Mouse (Mus musculus) adrenal gland, adult 2 months (tissue): ENCODE results near the gene Ociad1. TPM values are rescaled to one million over a fixed set of nuclear protein-coding genes. Genes with fewer than 3 reads are reported as not detected.

Experiments used
- DNase-seq: peaks from one replicate; pipeline ENCODE4 v3.0.0; 2021
- polyA plus RNA-seq: library from polyadenylated mRNA; depleted of rRNA; stranded (reverse); fragments of >200 nt; gene quantifications from 2 replicates; pipeline ENCODE4 v1.2.3, GENCODE M21; 2012; rRNA removed
- total RNA-seq, 2 experiments: library from RNA; stranded (reverse); gene quantifications; 2 replicates each; pipeline ENCODE4 v1.2.3; 2021

Ociad1 gene
- total and polyA plus RNA-seq, 3 experiments: 114 to 275 (median 238) TPM

DNA sequence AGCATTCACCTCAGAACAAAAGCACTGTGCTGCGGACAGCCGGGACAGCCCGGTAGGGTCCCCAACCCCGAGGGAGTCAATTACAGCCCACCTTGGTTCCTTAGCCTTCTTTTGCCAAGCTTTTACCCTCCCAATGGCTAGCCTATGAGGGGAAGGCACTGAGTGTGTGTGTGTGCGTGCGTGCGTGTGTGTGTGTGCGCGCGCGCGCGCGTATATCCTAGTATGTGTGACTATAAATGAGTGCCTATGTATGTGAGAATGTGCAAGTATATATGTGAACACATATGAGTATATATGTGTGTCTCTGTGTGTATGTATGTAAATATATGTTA is 46.2 kb downstream of the Ociad1 start:
- no peak for DNase-seq

DNA sequence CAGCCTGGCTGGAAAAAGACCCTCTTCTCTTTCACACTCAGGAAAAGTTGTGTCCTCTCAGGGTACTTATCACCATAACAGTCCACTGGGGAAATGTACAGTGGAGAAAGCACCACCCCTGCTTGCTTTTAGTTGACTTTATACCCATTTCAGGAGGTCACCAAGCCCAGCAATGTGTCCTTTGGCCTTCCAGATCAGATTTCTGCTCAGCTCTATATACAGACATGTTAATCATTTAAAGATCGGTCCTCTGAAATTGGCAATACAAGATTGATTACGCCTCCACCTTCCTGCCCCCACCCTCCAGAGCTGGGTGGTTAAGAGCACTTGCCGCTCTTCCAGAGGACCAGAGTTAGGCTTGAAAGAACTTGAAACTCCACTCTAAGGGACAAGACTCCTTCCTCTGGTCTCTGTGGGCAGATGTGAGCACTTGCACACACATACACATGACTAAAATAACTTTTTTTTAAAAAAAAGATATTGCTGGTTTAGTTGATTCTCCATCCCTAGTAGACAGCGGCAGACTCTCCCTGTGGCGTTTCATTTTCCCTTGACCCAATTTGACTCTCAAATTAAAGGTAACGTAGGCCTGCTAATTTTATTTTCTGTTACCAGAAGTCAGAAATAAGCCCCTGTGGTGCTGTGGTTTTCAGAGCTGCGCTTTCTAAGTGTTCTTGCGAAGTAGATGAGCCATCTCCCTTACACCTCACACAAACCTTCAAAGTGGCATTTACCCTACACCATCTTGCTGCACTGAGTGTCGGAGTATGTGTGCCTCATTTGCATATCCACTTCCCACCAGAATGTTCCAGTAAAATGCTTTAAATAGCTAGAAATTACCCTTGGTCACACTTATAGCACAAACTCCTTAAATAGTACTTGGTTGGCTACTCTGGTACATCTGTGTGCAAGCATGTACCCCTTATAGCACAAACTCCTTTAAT is 47.5 kb downstream of the Ociad1 start:
- no peak for DNase-seq

DNA sequence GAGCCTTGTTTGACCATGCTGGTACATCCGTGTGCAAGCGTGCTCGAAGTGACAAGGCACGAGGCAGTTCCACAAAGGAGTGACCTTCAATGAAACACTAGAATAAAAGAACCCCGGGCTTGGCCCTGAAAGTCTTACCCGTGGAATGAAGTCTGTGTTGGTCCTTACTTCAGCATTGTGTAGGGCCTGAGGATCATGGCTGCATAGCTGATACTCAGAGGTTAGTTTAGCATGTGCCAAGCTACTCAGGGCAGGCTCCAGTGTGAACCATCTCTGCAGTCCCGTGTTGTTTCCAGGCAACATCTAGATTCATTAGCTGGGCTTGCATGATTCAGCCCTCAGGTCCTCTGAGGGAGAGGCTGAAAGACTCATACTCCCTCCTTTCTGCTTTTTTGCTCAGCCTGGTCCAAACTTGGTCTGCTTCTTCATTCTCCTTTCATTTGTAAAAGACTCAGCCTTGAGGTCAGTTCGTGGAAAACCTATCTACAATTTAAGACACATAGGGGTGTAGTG is 48.2 kb downstream of the Ociad1 start, which contains the start of gene Ociad2:
Ociad2 (minus strand) TSS at position 306 of the 513 bp plus-strand sequence.
- peak; percentile 46 for DNase-seq

DNA sequence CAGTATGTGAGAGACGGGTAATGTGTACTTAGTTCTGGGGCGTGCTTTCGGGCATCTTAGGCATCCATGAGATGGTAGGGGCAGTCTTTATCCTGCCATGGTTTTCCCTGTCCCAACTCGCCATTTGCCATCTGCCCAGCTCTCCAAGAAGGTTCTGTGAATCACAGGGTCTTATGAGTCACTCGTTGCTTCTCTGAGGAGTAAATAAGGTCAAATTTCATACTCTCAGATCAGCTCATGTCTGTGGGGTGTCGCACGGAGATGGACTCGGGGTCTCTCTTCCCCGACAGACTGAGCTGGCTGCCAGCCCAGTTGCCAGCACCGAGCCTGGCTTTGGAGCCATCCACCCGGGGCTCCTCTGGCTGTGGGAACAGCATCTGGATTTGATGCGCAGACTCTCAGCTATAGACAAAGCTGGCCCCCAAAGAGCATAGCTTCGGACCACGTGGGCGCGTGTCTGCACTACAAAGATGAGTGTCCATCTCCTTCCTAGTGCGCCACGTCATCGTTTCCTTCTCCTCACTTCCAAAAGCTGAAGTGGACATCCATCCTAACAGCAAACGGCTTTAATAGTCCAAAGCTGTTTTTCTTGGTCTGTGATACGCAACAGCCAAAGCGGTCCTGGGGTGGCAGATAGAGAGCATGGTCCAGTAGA is 50.2 kb downstream of the Ociad1 start:
- peak; percentile 44 for DNase-seq

DNA sequence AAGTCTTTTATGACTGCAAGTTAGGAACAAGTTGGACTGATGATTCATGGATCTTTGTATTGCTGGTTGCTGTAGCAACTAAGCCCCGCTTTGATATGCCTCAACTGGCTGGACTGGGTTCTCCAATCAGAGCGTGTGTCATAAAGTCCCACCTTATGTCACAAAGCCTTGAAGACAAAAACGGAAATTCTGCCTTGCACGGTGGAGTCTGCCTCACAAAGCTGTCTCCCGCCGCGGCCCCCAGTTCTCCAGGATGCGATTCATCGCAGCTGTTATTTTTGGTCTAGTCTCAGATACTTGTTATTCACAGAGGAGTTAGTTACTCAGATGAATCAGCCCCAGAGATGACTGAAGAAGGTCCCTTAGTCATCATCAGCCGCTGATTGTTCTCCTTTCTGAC is 51.7 kb downstream of the Ociad1 start:
- peak; percentile 79 for DNase-seq

DNA sequence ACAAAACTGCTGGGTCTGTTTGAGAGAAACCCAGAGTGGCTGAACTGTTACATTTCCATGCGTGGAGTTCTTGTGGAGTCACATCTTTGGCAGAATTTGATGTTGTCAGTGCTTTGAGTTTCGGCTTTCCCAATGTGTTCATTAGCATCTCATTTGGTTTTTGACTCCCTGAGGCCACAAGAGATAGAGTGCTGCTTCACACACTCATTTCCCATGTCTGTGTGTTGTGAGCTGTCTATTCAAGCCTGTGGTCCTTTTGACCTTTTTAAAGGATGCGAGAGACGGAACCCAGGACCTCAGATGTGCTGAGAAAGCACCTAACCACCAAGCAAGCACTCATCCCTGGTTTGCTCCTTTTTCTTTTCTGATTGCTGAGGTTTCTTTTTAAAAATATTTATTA is 52.7 kb downstream of the Ociad1 start:
- no peak for DNase-seq

DNA sequence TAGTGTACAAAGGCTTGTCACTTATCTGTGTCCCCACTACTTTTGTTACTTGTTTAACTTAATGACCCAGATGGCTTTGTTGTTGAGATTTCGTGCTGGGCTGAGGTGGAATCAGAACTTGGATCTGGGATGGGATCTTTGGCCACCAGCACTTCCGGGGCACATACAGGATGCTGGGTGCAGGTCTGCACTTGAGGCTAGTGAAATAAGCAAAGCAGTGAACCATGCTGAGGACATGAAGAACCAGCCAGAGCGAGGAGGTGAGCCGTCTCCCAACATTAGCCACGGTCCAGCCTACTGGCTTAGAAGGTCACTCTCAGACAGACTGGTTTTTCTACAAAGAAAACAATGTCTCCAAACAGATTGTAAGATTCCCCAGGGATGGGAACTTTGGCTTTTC is 56.9 kb downstream of the Ociad1 start:
- no peak for DNase-seq

DNA sequence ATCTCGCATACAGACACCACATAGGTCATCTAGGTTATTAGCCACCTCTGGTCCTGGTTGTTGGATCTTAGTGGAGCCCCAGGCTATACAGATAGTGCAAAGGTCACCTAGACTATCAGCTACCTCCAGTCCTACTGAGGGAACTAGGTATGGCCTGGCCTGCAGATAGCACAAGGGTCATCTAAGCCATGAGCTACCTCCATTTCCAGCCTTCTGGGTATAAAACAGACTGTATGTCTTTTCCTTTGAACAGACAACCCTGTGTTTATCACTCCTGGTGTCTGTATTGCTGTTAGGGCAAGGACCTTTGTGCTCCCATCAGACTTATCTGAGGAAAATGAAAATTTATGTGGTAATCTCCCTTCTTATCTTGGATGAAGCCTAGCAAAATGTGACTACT is 59.2 kb downstream of the Ociad1 start:
- DNase-seq: no peak

DNA sequence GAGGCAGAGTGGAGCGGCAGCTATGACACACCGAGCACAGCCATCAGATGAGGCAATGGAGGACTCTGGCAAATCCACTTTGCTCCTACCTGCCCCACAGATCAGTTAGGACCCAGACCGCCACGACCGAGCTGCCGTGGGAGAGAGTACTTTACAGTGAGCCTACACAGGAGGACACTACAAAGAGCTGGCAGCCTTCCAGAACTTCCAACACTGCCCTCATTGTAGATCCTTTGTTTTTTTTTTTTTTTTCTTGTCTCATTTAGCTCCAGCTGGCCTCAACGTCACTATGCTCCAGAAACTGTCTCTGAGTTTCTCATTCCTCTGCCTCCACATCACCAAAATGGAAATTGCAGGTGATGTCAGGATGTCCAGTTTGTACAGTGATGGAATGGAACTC is 60.9 kb downstream of the Ociad1 start:
- DNase-seq: no peak

DNA sequence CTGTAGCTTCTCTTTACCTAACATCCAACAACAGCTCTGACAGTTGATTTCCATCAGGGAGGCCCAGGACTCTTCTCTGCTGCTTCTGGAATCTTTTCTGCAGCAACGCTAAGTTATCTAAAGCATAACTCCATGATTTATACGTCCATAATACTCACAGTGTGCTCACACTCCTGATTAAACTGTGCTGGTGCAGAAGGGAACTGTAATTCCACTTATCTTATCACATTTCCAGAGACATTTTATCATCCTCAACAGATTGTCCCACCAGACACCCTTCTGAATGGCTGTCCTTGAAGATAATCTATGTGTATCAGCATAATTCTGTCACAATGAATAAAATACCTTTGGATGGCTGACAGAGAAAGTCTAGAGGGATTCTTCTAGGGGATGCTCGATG is 61.4 kb downstream of the Ociad1 start:
- DNase-seq: no peak

DNA sequence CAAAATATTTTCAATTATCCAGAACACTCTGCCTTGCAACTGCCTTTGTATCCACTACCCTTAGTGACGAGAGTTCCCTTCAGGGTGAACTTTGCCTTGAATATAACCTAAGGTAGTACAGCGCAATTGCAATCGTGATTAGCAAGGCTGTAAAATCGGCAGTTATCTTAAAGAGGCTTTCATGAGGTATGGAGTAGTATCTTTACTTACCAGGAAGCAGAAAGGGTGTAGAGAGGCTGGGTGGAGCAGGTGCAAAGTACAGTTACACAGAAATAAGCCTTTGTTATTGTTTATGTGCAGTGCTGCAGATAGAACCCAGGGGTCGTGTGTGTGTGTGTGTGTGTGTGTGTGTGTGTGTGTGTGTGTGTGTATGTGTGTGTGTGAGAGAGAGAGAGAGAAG is 62.8 kb downstream of the Ociad1 start:
- no peak for DNase-seq

DNA sequence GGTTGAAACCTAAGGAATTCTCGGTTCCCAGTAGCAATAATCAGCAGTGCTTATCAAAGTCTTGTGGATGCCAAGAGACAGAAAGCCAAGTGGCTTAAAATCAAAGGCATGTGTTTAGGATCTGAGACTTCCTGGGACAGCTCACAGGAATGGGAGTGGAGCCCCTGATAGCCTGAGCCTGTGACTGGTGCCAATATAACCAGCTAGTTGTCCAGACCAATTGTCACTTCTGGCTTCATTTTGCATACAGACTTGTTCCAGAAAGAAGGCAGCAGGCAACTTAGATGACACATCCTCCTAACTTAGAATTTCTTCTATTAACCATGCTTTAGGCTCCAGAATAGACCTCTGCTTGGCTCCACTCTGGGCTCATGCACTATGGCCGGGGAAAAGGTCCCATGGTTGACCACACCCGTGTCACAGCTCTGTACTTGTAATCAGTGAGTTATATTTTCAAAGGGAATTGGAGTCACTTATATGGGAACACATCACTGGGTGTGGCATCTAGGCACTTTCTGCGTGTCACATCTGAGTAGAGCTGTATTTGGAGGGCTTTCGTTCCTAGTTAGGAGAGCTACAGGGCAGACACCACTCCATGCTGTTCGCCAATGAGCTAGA is 66.7 kb downstream of the Ociad1 start:
- no peak for DNase-seq

DNA sequence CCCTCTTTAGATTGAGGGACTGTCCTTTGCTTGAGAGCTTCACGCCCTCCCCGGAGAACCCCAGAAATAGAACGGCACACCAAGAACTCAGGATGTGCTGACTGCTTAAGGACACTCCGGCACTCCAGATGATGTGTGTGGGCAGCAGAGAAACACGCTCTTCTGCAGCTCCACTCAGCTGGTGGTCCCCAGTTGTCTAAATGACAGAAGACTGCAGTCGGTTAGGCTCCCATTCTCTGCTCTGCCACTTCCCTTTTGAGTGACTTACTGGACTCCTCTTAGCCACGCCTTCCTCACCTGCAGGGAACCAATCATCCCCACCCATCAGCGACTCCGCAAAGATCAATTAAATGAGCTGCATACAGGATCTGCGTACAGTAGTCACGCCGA is 67.2 kb downstream of the Ociad1 start:
- DNase-seq: no peak

DNA sequence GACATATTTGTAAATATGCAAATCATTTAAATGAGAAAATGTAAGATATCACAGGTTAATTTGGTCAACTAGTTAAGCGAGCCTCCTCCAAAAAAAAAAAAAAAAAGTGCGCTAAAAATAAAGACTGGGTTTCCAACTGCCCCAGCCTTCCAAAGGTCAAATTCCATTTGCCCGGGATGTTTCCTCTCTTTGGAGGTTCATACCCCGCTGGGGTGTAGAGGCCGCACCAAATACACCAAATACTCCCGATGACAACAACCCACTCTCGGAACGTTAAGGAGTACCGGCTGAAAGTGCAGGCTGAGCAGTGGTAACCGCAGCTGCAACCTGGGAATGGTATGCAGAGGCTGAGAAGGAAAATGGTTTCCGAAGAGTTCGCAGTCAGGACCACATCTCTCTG is 67.7 kb downstream of the Ociad1 start:
- DNase-seq: no peak

DNA sequence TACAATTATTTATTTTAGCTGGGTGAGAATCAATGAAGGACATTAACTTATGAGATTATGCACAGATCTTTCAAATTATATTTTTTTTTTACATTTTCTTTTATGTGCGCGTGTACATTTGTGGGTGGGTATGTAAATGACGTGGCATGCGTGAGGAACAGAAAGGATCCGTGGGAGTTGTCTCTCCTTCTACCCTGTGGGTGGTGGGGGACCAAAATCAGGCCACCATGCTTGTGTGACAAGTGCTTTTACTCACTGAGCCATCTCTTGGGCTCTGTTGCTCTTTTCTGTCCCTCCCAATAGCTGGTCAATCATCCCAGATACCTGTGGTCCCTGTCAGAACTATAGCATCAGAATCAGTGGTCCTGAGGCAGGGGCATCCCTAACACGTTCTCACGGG is 69.8 kb downstream of the Ociad1 start:
- no peak for DNase-seq

DNA sequence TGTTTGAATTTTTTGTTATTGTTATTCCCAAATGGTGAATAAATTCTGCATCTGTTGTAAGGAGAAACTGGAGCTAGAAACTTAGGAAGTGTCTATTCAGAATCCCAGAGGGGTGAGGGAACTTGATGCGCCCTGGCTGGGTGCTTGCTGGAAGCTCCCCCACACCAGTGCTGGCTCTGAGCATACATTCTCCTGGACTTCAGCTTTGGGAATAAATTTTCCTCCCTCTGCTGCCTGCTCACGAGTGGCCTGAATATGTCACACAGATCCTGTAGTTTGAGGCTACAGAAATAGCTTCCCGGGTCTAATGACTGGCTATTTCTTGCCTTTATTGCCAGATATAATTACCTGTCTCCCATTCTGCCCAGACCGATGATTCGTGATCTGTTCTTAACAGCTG is 70.2 kb downstream of the Ociad1 start:
- no peak for DNase-seq

Other genes starting within 250 kb of the Ociad1 start
- 10 to 100 TPM; 31.5 to 43.3 TPM for gene Fryl, start 36.2 kb upstream of the Ociad1 start, total RNA-seq
- gene Fryl, start 36.2 kb upstream of the Ociad1 start, polyA plus RNA-seq: 40.7 and 41.3 TPM in 2 replicates
- gene Ociad2, start 48.2 kb downstream of the Ociad1 start, total RNA-seq: 10 to 100 TPM; 19.3 to 32.9 TPM
- gene Ociad2, start 48.2 kb downstream of the Ociad1 start, polyA plus RNA-seq: 0.83 and 1.1 TPM in 2 replicates
- gene Cwh43, start 113.3 kb downstream of the Ociad1 start, total RNA-seq: under 1 TPM in 1 of 2 experiments, not detected in 1; 0.14 TPM
- not detected in 2 replicates for gene Cwh43, start 113.3 kb downstream of the Ociad1 start, polyA plus RNA-seq
- gene Dcun1d4, start 188.2 kb downstream of the Ociad1 start, total RNA-seq: 10 to 100 TPM; 39.8 to 49.4 TPM
- gene Dcun1d4, start 188.2 kb downstream of the Ociad1 start, polyA plus RNA-seq: 2.3 and 3.5 TPM in 2 replicates